Mouse (Mus musculus): ENCODE data around the gene Cabin1. TPM values are rescaled to one million over a fixed set of nuclear protein-coding genes. Genes with fewer than 3 reads are reported as not detected.
"Not testable (repeated sequence)": the region's sequence is repeated elsewhere in the genome, so short reads cannot be mapped to it uniquely, and the experiment has no call there.

The Cabin1 gene
- polyA plus RNA-seq, 1 experiment from 2014 or later = 34.0 TPM

- peak within 1 kb of the TSS; percentile 78 for H3K4me3 ChIP-seq (ENCODE audit: low read length)
- no peaks in the 10 kb centered on the region for H3K27me3 ChIP-seq (ENCODE audit: insufficient read depth, low read length)
- under 1% methylated on average over 46 of the region's 47 CpGs for WGBS
- no peaks in the 10 kb centered on the region for H3K9me3 ChIP-seq (ENCODE audit: low read length)
- peak within 1 kb of the TSS; percentile 84 for H3K27ac ChIP-seq (ENCODE audit: low read length)
- peak; percentile 98 for ATAC-seq (ENCODE audit: low FRiP score, low TSS enrichment)
- H3K36me3 ChIP-seq (ENCODE audit: insufficient read depth, low read length) = no peaks in the 10 kb centered on the region
- H3K4me1 ChIP-seq (ENCODE audit: insufficient read depth, low read length) = peaks cover 7% of the 10 kb centered on the region
- peak within 1 kb of the TSS; percentile 80 for H3K9ac ChIP-seq (replicated peaks; ENCODE audit: low read length)
- H3K4me2 ChIP-seq (replicated peaks; ENCODE audit: low read depth, low read length) = peak within 1 kb of the TSS; percentile 98
Measured at GRCm38 (mm10) chr10:75772795-75773664, 8.9 kb upstream of the Cabin1 start, which contains the start of gene Ddt. Gene Ddt, minus strand, starts transcription at chr10:75773414.

GRCm38 (mm10) chr10:75767756-75768155 is 3.6 kb upstream of the Cabin1 start:
- not testable (repeated sequence) for H3K36me3 ChIP-seq (ENCODE audit: insufficient read depth, low read length); H3K9me3 ChIP-seq (ENCODE audit: low read length); H3K9ac ChIP-seq (replicated peaks; ENCODE audit: low read length); H3K27ac ChIP-seq (ENCODE audit: low read length); H3K27me3 ChIP-seq (ENCODE audit: insufficient read depth, low read length); ATAC-seq (ENCODE audit: low FRiP score, low TSS enrichment); H3K4me3 ChIP-seq (ENCODE audit: low read length); H3K4me2 ChIP-seq (replicated peaks; ENCODE audit: low read depth, low read length)
- WGBS = 36% methylated on average over 5 of the region's 5 CpGs
- peaks cover 18% of the 10 kb centered on the region for H3K4me1 ChIP-seq (ENCODE audit: insufficient read depth, low read length)

GRCm38 (mm10) chr10:75766856-75767255 is 2.7 kb upstream of the Cabin1 start:
- WGBS = 87% methylated on average over 6 of the region's 6 CpGs
- Histone ChIP-seq H3K36me3 (ENCODE audit: insufficient read depth, low read length) (no peaks in the 10 kb centered on the region), H3K4me1 (ENCODE audit: insufficient read depth, low read length) (peaks cover 14% of the 10 kb centered on the region; the same call in 1 of the 2 replicates), H3K9ac (replicated peaks; ENCODE audit: low read length) (no peak overlapping the region), H3K27me3 (ENCODE audit: insufficient read depth, low read length) (no peaks in the 10 kb centered on the region), H3K4me3 (ENCODE audit: low read length) (no peak overlapping the region), H3K4me2 (replicated peaks; ENCODE audit: low read depth, low read length) (no peak overlapping the region), H3K9me3 (ENCODE audit: low read length) (no peaks in the 10 kb centered on the region), H3K27ac (ENCODE audit: low read length) (no peak overlapping the region)
- no peak for ATAC-seq (ENCODE audit: low FRiP score, low TSS enrichment)

- H3K27me3 ChIP-seq (ENCODE audit: insufficient read depth, low read length) = no peaks in the 10 kb centered on the region
- H3K9ac ChIP-seq (replicated peaks; ENCODE audit: low read length) = peak overlapping the region; percentile 79
- peak overlapping the region; percentile 83 for H3K4me3 ChIP-seq (ENCODE audit: low read length)
- under 1% methylated on average over 27 of the region's 27 CpGs for WGBS
- peak overlapping the region; percentile 65 for H3K27ac ChIP-seq (ENCODE audit: low read length)
- H3K4me2 ChIP-seq (replicated peaks; ENCODE audit: low read depth, low read length) = peak overlapping the region; percentile 65
- no peak for ATAC-seq (ENCODE audit: low FRiP score, low TSS enrichment)
- H3K36me3 ChIP-seq (ENCODE audit: insufficient read depth, low read length) = 0 out of 2 replicates have a peak, but pooled peaks cover 2% of the 10 kb centered on the region
- peaks cover 14% of the 10 kb centered on the region; the same call in 1 of the 2 replicates for H3K4me1 ChIP-seq (ENCODE audit: insufficient read depth, low read length)
- no peaks in the 10 kb centered on the region for H3K9me3 ChIP-seq (ENCODE audit: low read length)
Measured at GRCm38 (mm10) chr10:75764519-75765473, 655 bp upstream of the Cabin1 start.

- Histone ChIP-seq H3K4me1 (ENCODE audit: insufficient read depth, low read length) (peaks cover 14% of the 10 kb centered on the region; the same call in 1 of the 2 replicates), H3K27me3 (ENCODE audit: insufficient read depth, low read length) (no peaks in the 10 kb centered on the region), H3K9ac (replicated peaks; ENCODE audit: low read length) (0 out of 2 replicates have a peak overlapping the region, but pooled peaks have one; percentile 16), H3K9me3 (ENCODE audit: low read length) (no peaks in the 10 kb centered on the region), H3K27ac (ENCODE audit: low read length) (no peak overlapping the region), H3K4me3 (ENCODE audit: low read length) (no peak overlapping the region), H3K4me2 (replicated peaks; ENCODE audit: low read depth, low read length) (no peak overlapping the region), H3K36me3 (ENCODE audit: insufficient read depth, low read length) (peaks cover 9% of the 10 kb centered on the region; the same call in 1 of the 2 replicates)
- no peak for ATAC-seq (ENCODE audit: low FRiP score, low TSS enrichment)
- WGBS = 96% methylated on average over 3 of the region's 3 CpGs
Measured at GRCm38 (mm10) chr10:75762413-75762812, 1.7 kb downstream of the Cabin1 start.

GRCm38 (mm10) chr10:75760311-75760710 is 3.8 kb downstream of the Cabin1 start:
- H3K36me3 ChIP-seq (ENCODE audit: insufficient read depth, low read length) = peaks cover 13% of the 10 kb centered on the region; the same call in 1 of the 2 replicates
- no peaks in the 10 kb centered on the region for H3K27me3 ChIP-seq (ENCODE audit: insufficient read depth, low read length)
- H3K4me1 ChIP-seq (ENCODE audit: insufficient read depth, low read length) = peaks cover 14% of the 10 kb centered on the region; the same call in 1 of the 2 replicates
- no peak overlapping the region for H3K9ac ChIP-seq (replicated peaks; ENCODE audit: low read length)
- 98% methylated on average over 3 of the region's 3 CpGs for WGBS
- ATAC-seq (ENCODE audit: low FRiP score, low TSS enrichment) = no peak
- no peak overlapping the region for H3K4me3 ChIP-seq (ENCODE audit: low read length)
- H3K4me2 ChIP-seq (replicated peaks; ENCODE audit: low read depth, low read length) = no peak overlapping the region
- no peak overlapping the region for H3K27ac ChIP-seq (ENCODE audit: low read length)
- H3K9me3 ChIP-seq (ENCODE audit: low read length) = no peaks in the 10 kb centered on the region

- H3K36me3 ChIP-seq (ENCODE audit: insufficient read depth, low read length) = peaks cover 40% of the 10 kb centered on the region
- no peak overlapping the region for H3K4me3 ChIP-seq (ENCODE audit: low read length)
- WGBS = 90% methylated on average over 11 of the region's 11 CpGs
- no peak overlapping the region for H3K27ac ChIP-seq (ENCODE audit: low read length)
- no peak for ATAC-seq (ENCODE audit: low FRiP score, low TSS enrichment)
- no peak overlapping the region for H3K9ac ChIP-seq (replicated peaks; ENCODE audit: low read length)
- H3K27me3 ChIP-seq (ENCODE audit: insufficient read depth, low read length) = no peaks in the 10 kb centered on the region
- H3K4me2 ChIP-seq (replicated peaks; ENCODE audit: low read depth, low read length) = no peak overlapping the region
- H3K4me1 ChIP-seq (ENCODE audit: insufficient read depth, low read length) = no peaks in the 10 kb centered on the region
- H3K9me3 ChIP-seq (ENCODE audit: low read length) = no peaks in the 10 kb centered on the region
Measured at GRCm38 (mm10) chr10:75756719-75757118, 7.4 kb downstream of the Cabin1 start.

- Histone ChIP-seq H3K9ac (replicated peaks; ENCODE audit: low read length) (no peak overlapping the region), H3K27ac (ENCODE audit: low read length) (no peak overlapping the region), H3K27me3 (ENCODE audit: insufficient read depth, low read length) (no peaks in the 10 kb centered on the region), H3K4me3 (ENCODE audit: low read length) (no peak overlapping the region), H3K4me2 (replicated peaks; ENCODE audit: low read depth, low read length) (no peak overlapping the region), H3K4me1 (ENCODE audit: insufficient read depth, low read length) (no peaks in the 10 kb centered on the region), H3K36me3 (ENCODE audit: insufficient read depth, low read length) (peaks cover 59% of the 10 kb centered on the region), H3K9me3 (ENCODE audit: low read length) (no peaks in the 10 kb centered on the region)
- 41% methylated on average over 3 of the region's 3 CpGs for WGBS
- peak; percentile 88 for ATAC-seq (ENCODE audit: low FRiP score, low TSS enrichment)
Measured at GRCm38 (mm10) chr10:75744017-75744416, 20.1 kb downstream of the Cabin1 start.

GRCm38 (mm10) chr10:75743369-75743768 is 20.8 kb downstream of the Cabin1 start:
- Histone ChIP-seq H3K9me3 (ENCODE audit: low read length) (no peaks in the 10 kb centered on the region), H3K9ac (replicated peaks; ENCODE audit: low read length) (no peak overlapping the region), H3K36me3 (ENCODE audit: insufficient read depth, low read length) (peaks cover 61% of the 10 kb centered on the region), H3K4me2 (replicated peaks; ENCODE audit: low read depth, low read length) (no peak overlapping the region), H3K27ac (ENCODE audit: low read length) (no peak overlapping the region), H3K4me1 (ENCODE audit: insufficient read depth, low read length) (no peaks in the 10 kb centered on the region), H3K27me3 (ENCODE audit: insufficient read depth, low read length) (no peaks in the 10 kb centered on the region), H3K4me3 (ENCODE audit: low read length) (no peak overlapping the region)
- WGBS = 93% methylated on average over 12 of the region's 12 CpGs
- no peak for ATAC-seq (ENCODE audit: low FRiP score, low TSS enrichment)
